Mouse (Mus musculus): ENCODE data around the gene Acin1. TPM values are rescaled to one million over a fixed set of nuclear protein-coding genes. Genes with fewer than 3 reads are reported as not detected.

Gene Acin1
- polyA plus RNA-seq, 1 experiment from 2014 or later, result 99.1 TPM

- H3K27me3 ChIP-seq (ENCODE audit: control insufficient read depth, insufficient read depth, low read length), result no peaks in the 10 kb centered on the region
- no peak overlapping the region for H3K4me3 ChIP-seq (replicated peaks; ENCODE audit: low read length)
- ATAC-seq (ENCODE audit: low FRiP score), result no peak
- DNase-seq (ENCODE audit: low spot score), result no peak
- H3K9me3 ChIP-seq (ENCODE audit: control insufficient read depth, low read length), result no peaks in the 10 kb centered on the region
- H3K36me3 ChIP-seq (replicated peaks; ENCODE audit: control insufficient read depth, insufficient read depth), result peaks cover 45% of the 10 kb centered on the region
- H3K4me1 ChIP-seq (replicated peaks; ENCODE audit: control insufficient read depth, insufficient read depth, low read length), result no peaks in the 10 kb centered on the region; the same call in 1 of the 2 replicates
- H3K4me2 ChIP-seq (replicated peaks), result no peak overlapping the region
- H3K27ac ChIP-seq, result 0 out of 2 replicates have a peak overlapping the region, but pooled peaks have one; percentile 1
- no peak overlapping the region for H3K9ac ChIP-seq
- 84% methylated on average over 6 of the region's 6 CpGs for WGBS
Observed at GRCm38 (mm10) chr14:54610648-54611047, 76.1 kb downstream of the Acin1 start.

GRCm38 (mm10) chr14:54609962-54610361, 76.8 kb downstream of the Acin1 start:
- H3K4me1 ChIP-seq (replicated peaks; ENCODE audit: control insufficient read depth, insufficient read depth, low read length), result peaks cover 4% of the 10 kb centered on the region
- H3K27me3 ChIP-seq (ENCODE audit: control insufficient read depth, insufficient read depth, low read length), result no peaks in the 10 kb centered on the region
- peaks cover 38% of the 10 kb centered on the region for H3K36me3 ChIP-seq (replicated peaks; ENCODE audit: control insufficient read depth, insufficient read depth)
- no peak overlapping the region for H3K4me2 ChIP-seq (replicated peaks)
- no peak for ATAC-seq (ENCODE audit: low FRiP score)
- no peak overlapping the region for H3K4me3 ChIP-seq (replicated peaks; ENCODE audit: low read length)
- H3K9me3 ChIP-seq (ENCODE audit: control insufficient read depth, low read length), result no peaks in the 10 kb centered on the region
- 75% methylated on average over 4 of the region's 4 CpGs for WGBS
- no peak overlapping the region for H3K9ac ChIP-seq
- H3K27ac ChIP-seq, result no peak overlapping the region
- no peak for DNase-seq (ENCODE audit: low spot score)

GRCm38 (mm10) chr14:54609245-54609644, 77.5 kb downstream of the Acin1 start:
- Histone ChIP-seq H3K27ac (no peak overlapping the region), H3K4me2 (replicated peaks) (no peak overlapping the region), H3K9me3 (ENCODE audit: control insufficient read depth, low read length) (no peaks in the 10 kb centered on the region), H3K9ac (no peak overlapping the region), H3K4me1 (replicated peaks; ENCODE audit: control insufficient read depth, insufficient read depth, low read length) (peaks cover 12% of the 10 kb centered on the region), H3K27me3 (ENCODE audit: control insufficient read depth, insufficient read depth, low read length) (no peaks in the 10 kb centered on the region), H3K36me3 (replicated peaks; ENCODE audit: control insufficient read depth, insufficient read depth) (peaks cover 31% of the 10 kb centered on the region), H3K4me3 (replicated peaks; ENCODE audit: low read length) (no peak overlapping the region)
- no peak for ATAC-seq (ENCODE audit: low FRiP score)
- WGBS, result 68% methylated on average over 4 of the region's 4 CpGs
- DNase-seq (ENCODE audit: low spot score), result no peak

- ATAC-seq (ENCODE audit: low FRiP score), result no peak
- 37% methylated on average over 8 of the region's 8 CpGs for WGBS
- no peak overlapping the region for H3K4me3 ChIP-seq (replicated peaks; ENCODE audit: low read length)
Observed at GRCm38 (mm10) chr14:54607226-54607625, 79.5 kb downstream of the Acin1 start.

GRCm38 (mm10) chr14:54605752-54606321, 80.9 kb downstream of the Acin1 start, which contains the start of gene 4931414P19Rik:
4931414P19Rik (minus strand) TSS chr14:54605993.
- Histone ChIP-seq H3K4me2 (replicated peaks) (peak within 1 kb of the TSS; percentile 69), H3K27ac (peak within 1 kb of the TSS; percentile 75), H3K9me3 (ENCODE audit: control insufficient read depth, low read length) (no peaks in the 10 kb centered on the region), H3K4me1 (replicated peaks; ENCODE audit: control insufficient read depth, insufficient read depth, low read length) (peaks cover 25% of the 10 kb centered on the region), H3K27me3 (ENCODE audit: control insufficient read depth, insufficient read depth, low read length) (no peaks in the 10 kb centered on the region), H3K4me3 (replicated peaks; ENCODE audit: low read length) (peak within 1 kb of the TSS; percentile 44), H3K9ac (peak within 1 kb of the TSS; percentile 64), H3K36me3 (replicated peaks; ENCODE audit: control insufficient read depth, insufficient read depth) (0 out of 2 replicates have a peak, but pooled peaks cover 3% of the 10 kb centered on the region)
- ATAC-seq (ENCODE audit: low FRiP score) (peak; percentile 22; the same call in 1 of the 2 replicates), DNase-seq (ENCODE audit: low spot score) (peak; percentile 79)
- WGBS, result under 1% methylated on average over 39 of the region's 39 CpGs

More at GRCm38 (mm10) chr14:54607226-54607625, 79.5 kb downstream of the Acin1 start:
- peak overlapping the region; percentile 38; the same call in 1 of the 2 replicates for H3K27ac ChIP-seq
- H3K4me1 ChIP-seq (replicated peaks; ENCODE audit: control insufficient read depth, insufficient read depth, low read length), result peaks cover 24% of the 10 kb centered on the region
- H3K36me3 ChIP-seq (replicated peaks; ENCODE audit: control insufficient read depth, insufficient read depth), result peaks cover 16% of the 10 kb centered on the region; the same call in 1 of the 2 replicates
- H3K9me3 ChIP-seq (ENCODE audit: control insufficient read depth, low read length), result no peaks in the 10 kb centered on the region
- H3K4me2 ChIP-seq (replicated peaks), result no peak overlapping the region
- no peak for DNase-seq (ENCODE audit: low spot score)
- H3K27me3 ChIP-seq (ENCODE audit: control insufficient read depth, insufficient read depth, low read length), result no peaks in the 10 kb centered on the region
- no peak overlapping the region for H3K9ac ChIP-seq

- Histone ChIP-seq H3K36me3 (replicated peaks; ENCODE audit: control insufficient read depth, insufficient read depth) (no peaks in the 10 kb centered on the region), H3K9me3 (ENCODE audit: control insufficient read depth, low read length) (no peaks in the 10 kb centered on the region), H3K4me2 (replicated peaks) (peak overlapping the region; percentile 59), H3K4me3 (replicated peaks; ENCODE audit: low read length) (peak overlapping the region; percentile 52), H3K9ac (no peak overlapping the region), H3K27me3 (ENCODE audit: control insufficient read depth, insufficient read depth, low read length) (no peaks in the 10 kb centered on the region), H3K27ac (peak overlapping the region; percentile 95), H3K4me1 (replicated peaks; ENCODE audit: control insufficient read depth, insufficient read depth, low read length) (peaks cover 25% of the 10 kb centered on the region)
- 79% methylated on average over 8 of the region's 8 CpGs for WGBS
- DNase-seq (ENCODE audit: low spot score) (peak; percentile 37), ATAC-seq (ENCODE audit: low FRiP score) (no peak)
Observed at GRCm38 (mm10) chr14:54603686-54604085, 83.0 kb downstream of the Acin1 start.

- DNase-seq (ENCODE audit: low spot score), result peak; percentile 95
- H3K9me3 ChIP-seq (ENCODE audit: control insufficient read depth, low read length), result no peaks in the 10 kb centered on the region
- H3K36me3 ChIP-seq (replicated peaks; ENCODE audit: control insufficient read depth, insufficient read depth), result no peaks in the 10 kb centered on the region
- peaks cover 25% of the 10 kb centered on the region for H3K4me1 ChIP-seq (replicated peaks; ENCODE audit: control insufficient read depth, insufficient read depth, low read length)
- peak overlapping the region; percentile 78 for H3K9ac ChIP-seq
- H3K27me3 ChIP-seq (ENCODE audit: control insufficient read depth, insufficient read depth, low read length), result no peaks in the 10 kb centered on the region
- peak; percentile 99 for ATAC-seq (ENCODE audit: low FRiP score)
- peak overlapping the region; percentile 59 for H3K4me2 ChIP-seq (replicated peaks)
- peak overlapping the region; percentile 95 for H3K27ac ChIP-seq
- peak overlapping the region; percentile 52 for H3K4me3 ChIP-seq (replicated peaks; ENCODE audit: low read length)
- WGBS, result under 1% methylated on average over 46 of the region's 46 CpGs
Observed at GRCm38 (mm10) chr14:54603038-54603654, 83.6 kb downstream of the Acin1 start.

- peak overlapping the region; percentile 95 for H3K27ac ChIP-seq
- H3K9ac ChIP-seq, result peak overlapping the region; percentile 78
- H3K4me1 ChIP-seq (replicated peaks; ENCODE audit: control insufficient read depth, insufficient read depth, low read length), result peaks cover 25% of the 10 kb centered on the region
- DNase-seq (ENCODE audit: low spot score) (no peak), ATAC-seq (ENCODE audit: low FRiP score) (no peak; the same call in 1 of the 2 replicates)
- H3K4me2 ChIP-seq (replicated peaks), result peak overlapping the region; percentile 59
- no peaks in the 10 kb centered on the region for H3K9me3 ChIP-seq (ENCODE audit: control insufficient read depth, low read length)
- no peaks in the 10 kb centered on the region for H3K27me3 ChIP-seq (ENCODE audit: control insufficient read depth, insufficient read depth, low read length)
- H3K36me3 ChIP-seq (replicated peaks; ENCODE audit: control insufficient read depth, insufficient read depth), result no peaks in the 10 kb centered on the region
- WGBS, result 34% methylated on average over 4 of the region's 4 CpGs
- H3K4me3 ChIP-seq (replicated peaks; ENCODE audit: low read length), result peak overlapping the region; percentile 52
Observed at GRCm38 (mm10) chr14:54602613-54603012, 84.1 kb downstream of the Acin1 start.

GRCm38 (mm10) chr14:54601601-54602000, 85.1 kb downstream of the Acin1 start:
- H3K9me3 ChIP-seq (ENCODE audit: control insufficient read depth, low read length), result no peaks in the 10 kb centered on the region

More at GRCm38 (mm10) chr14:54601601-54602000, 85.1 kb downstream of the Acin1 start:
- H3K4me2 ChIP-seq (replicated peaks), result no peak overlapping the region
- DNase-seq (ENCODE audit: low spot score) (no peak), ATAC-seq (ENCODE audit: low FRiP score) (no peak)
- H3K27me3 ChIP-seq (ENCODE audit: control insufficient read depth, insufficient read depth, low read length), result no peaks in the 10 kb centered on the region
- H3K9ac ChIP-seq, result no peak overlapping the region
- WGBS, result 79% methylated on average over 2 of the region's 2 CpGs
- H3K36me3 ChIP-seq (replicated peaks; ENCODE audit: control insufficient read depth, insufficient read depth), result no peaks in the 10 kb centered on the region
- no peak overlapping the region for H3K4me3 ChIP-seq (replicated peaks; ENCODE audit: low read length)
- H3K27ac ChIP-seq, result no peak overlapping the region
- peaks cover 25% of the 10 kb centered on the region for H3K4me1 ChIP-seq (replicated peaks; ENCODE audit: control insufficient read depth, insufficient read depth, low read length)
